Mouse (Mus musculus) liver, embryonic 14.5 days (tissue): ENCODE results near the gene Pet100.

Experiments used
- CTCF ChIP-seq: IDR thresholded peaks from 2 replicates; pipeline ENCODE4 v1.5.1; 2016; ENCODE audit warnings: antibody characterized with exemption, low read depth, control low read depth
- EP300 ChIP-seq: IDR thresholded peaks from 2 replicates; pipeline ENCODE4 v1.6.1; 2016; ENCODE audit warnings: antibody characterized with exemption, low read depth

DNA sequence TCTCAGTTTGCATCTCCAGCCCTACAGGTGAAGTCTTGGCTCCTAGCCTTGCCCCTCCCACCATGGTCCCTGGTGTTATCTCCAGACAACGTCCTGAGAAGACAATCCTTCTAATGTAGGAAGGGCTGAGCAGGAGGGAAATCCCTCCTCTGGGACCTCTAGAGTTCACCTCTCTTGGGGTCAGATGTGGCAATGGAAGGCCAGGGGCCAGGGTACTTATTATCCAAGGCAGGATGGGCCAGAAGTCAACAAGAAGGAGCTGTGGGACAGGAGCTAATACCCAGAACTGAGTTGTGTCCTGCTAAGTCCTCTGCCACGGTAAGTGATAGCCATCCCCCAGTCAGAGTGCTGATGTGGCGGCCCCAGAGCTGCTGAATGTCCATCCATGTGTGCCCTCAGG, 34.2 kb downstream of the Pet100 start, which contains the start of gene Retn:
- no peak for TF ChIP-seq CTCF
- no peak for TF ChIP-seq EP300
